Mouse (Mus musculus): ENCODE measurements around the gene Pitpnb.

- TF ChIP-seq GATA1 (IDR thresholded peaks at IDR 0.05; ENCODE audit: low read length) (no peak), TAL1 (IDR thresholded peaks at IDR 0.05; ENCODE audit: low read length) (no peak)
Observed at GRCm38 (mm10) chr5:111327420-111327819, 3.1 kb upstream of the Pitpnb start.

All from erythroblast, embryonic 14.5 days (primary cell).